Mouse (Mus musculus): ENCODE data around the gene Slc2a12. TPM values are rescaled to one million over a fixed set of nuclear protein-coding genes. Genes with fewer than 3 reads are reported as not detected.
A peak's percentile ranks its signal among the peaks of the same experiment; 100 is the strongest.

The Slc2a12 gene
- polyA plus RNA-seq, 1 experiment from 2014 or later = 2.1 TPM

DNA sequence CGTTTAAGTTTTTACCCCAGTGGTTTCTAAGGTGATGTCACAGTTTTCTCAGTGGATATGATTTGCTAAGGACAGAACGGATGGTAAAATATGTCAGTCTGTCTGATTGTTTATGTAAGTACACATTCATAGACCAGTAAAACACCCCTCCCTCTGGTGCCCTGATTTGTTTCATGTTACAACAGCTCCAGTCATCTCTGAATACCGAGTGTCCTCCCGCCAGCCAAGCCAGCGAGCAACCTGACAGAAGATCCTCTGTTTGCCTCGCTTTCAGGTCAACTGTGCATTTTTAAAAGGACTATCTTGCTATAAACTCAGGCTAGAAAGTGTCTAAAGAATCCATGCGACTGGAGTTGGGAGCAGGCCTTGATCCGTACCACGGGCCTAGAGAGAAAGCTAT is 640 bp upstream of the Slc2a12 start:
- Histone ChIP-seq H3K4me2 (ENCODE audit: low read depth, low read length) (no peak overlapping the region), H3K27ac (replicated peaks; ENCODE audit: low read depth, low read length) (peak overlapping the region; percentile 61; the same call in 1 of the 2 replicates), H3K9ac (replicated peaks; ENCODE audit: low read length) (no peak overlapping the region), H3K4me3 (ENCODE audit: low read depth, low read length) (no peak overlapping the region), H3K36me3 (replicated peaks; ENCODE audit: control insufficient read depth, insufficient read depth, low read depth, low read length) (no peaks in the 10 kb centered on the region), H3K27me3 (ENCODE audit: control insufficient read depth, insufficient read depth, low read length) (no peaks in the 10 kb centered on the region), H3K9me3 (replicated peaks; ENCODE audit: control insufficient read depth, low read length) (no peaks in the 10 kb centered on the region), H3K4me1 (ENCODE audit: control insufficient read depth, insufficient read depth, low read length) (no peaks in the 10 kb centered on the region)
- DNase-seq (ENCODE audit: low spot score) (no peak), ATAC-seq (replicated peaks; ENCODE audit: insufficient number of reproducible peaks, low FRiP score, low TSS enrichment, low read depth) (no peak)
- WGBS = 56% methylated on average over 9 of the region's 9 CpGs

DNA sequence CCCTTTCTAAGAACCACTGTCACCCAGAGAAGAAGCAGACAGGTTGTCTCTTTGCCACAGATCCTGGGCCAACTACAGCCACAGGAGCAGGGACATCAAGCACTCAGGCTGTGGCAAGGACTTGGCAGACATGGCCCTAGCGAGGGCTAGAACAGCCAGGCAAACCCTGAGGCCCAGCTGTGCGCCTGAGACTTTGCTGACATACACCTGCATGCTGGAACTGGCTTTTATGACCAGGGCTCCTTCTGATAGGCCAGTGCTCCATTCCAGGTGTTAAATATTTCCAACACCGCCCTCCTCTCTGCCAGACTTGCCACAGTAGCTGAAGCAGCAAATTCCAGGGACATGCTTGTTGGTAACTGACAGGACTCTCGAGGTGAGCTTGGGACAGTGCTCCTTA is 3.9 kb downstream of the Slc2a12 start:
- Histone ChIP-seq H3K4me2 (ENCODE audit: low read depth, low read length) (no peak overlapping the region), H3K9ac (replicated peaks; ENCODE audit: low read length) (no peak overlapping the region), H3K27me3 (ENCODE audit: control insufficient read depth, insufficient read depth, low read length) (no peaks in the 10 kb centered on the region), H3K4me3 (ENCODE audit: low read depth, low read length) (no peak overlapping the region), H3K9me3 (replicated peaks; ENCODE audit: control insufficient read depth, low read length) (no peaks in the 10 kb centered on the region), H3K27ac (replicated peaks; ENCODE audit: low read depth, low read length) (no peak overlapping the region), H3K36me3 (replicated peaks; ENCODE audit: control insufficient read depth, insufficient read depth, low read depth, low read length) (no peaks in the 10 kb centered on the region), H3K4me1 (ENCODE audit: control insufficient read depth, insufficient read depth, low read length) (no peaks in the 10 kb centered on the region)
- 74% methylated on average over 4 of the region's 4 CpGs for WGBS
- no peak for DNase-seq (ENCODE audit: low spot score)
- no peak for ATAC-seq (replicated peaks; ENCODE audit: insufficient number of reproducible peaks, low FRiP score, low TSS enrichment, low read depth)

DNA sequence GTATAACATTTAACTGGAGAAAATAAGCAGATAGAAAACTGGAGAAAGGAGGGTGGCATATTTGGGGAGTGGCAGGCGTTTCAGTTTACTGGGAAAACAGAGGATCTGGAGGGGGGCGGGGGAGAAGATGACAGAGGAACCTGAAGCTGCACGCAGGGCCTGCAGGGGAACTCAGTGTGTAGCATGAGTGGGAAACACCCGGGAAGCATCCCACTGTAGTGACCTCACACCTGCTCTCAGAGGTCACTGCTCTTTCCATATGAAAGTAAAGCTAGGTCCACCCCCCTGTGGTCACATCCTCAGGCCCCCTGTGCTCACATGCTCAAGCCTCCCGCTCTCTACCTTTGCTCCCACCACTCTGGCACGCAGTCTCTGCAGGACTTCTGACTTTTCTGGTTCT is 9.0 kb downstream of the Slc2a12 start:
- Histone ChIP-seq H3K4me1 (ENCODE audit: control insufficient read depth, insufficient read depth, low read length) (no peaks in the 10 kb centered on the region; the same call in 1 of the 2 replicates), H3K4me3 (ENCODE audit: low read depth, low read length) (no peak overlapping the region), H3K4me2 (ENCODE audit: low read depth, low read length) (no peak overlapping the region), H3K36me3 (replicated peaks; ENCODE audit: control insufficient read depth, insufficient read depth, low read depth, low read length) (no peaks in the 10 kb centered on the region), H3K27ac (replicated peaks; ENCODE audit: low read depth, low read length) (no peak overlapping the region), H3K9me3 (replicated peaks; ENCODE audit: control insufficient read depth, low read length) (no peaks in the 10 kb centered on the region), H3K27me3 (ENCODE audit: control insufficient read depth, insufficient read depth, low read length) (no peaks in the 10 kb centered on the region), H3K9ac (replicated peaks; ENCODE audit: low read length) (no peak overlapping the region)
- ATAC-seq (replicated peaks; ENCODE audit: insufficient number of reproducible peaks, low FRiP score, low TSS enrichment, low read depth) (no peak), DNase-seq (ENCODE audit: low spot score) (no peak)
- WGBS = 30% methylated on average over 6 of the region's 6 CpGs

DNA sequence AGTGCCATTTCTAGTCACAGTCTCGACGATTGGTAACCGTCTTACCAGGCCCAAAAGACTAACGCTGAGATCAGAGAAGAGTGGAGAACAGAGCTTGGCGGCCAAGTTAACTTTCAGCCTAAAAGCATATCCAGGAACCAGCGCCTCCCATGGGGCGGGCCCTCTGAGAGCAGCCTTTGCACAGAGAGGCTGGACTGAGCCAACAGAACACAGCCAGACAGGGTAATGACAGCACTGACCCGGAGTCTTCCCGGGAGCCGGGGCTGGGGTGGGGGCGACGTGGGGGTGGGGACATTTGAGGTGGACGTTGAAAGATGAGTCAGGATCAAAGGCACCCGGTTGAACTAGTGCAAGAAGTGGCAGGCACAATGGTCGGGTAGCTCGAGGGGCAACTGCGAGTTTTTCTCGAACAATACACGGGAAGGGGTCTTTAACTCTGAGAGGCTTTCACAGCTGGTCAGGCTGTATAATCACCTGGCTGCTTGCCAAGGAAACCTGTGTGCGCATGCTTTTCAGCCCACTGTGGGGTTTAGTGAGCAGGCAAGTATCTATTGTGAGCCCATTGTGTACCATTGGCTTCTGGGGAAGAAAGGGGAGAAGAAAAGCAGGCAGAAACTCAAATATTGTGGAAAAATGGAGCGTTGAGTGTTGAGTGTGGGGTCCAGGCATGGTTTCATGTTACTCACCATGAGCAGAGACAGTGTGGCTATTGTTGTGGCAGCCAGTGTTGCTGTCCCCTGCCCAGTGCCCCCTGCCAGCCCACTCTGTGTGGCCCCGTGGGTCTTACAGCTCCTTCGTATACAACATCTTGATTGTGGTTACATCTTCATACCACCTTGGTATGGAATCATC is 13.9 kb downstream of the Slc2a12 start:
- Histone ChIP-seq H3K9ac (replicated peaks; ENCODE audit: low read length) (no peak overlapping the region), H3K4me2 (ENCODE audit: low read depth, low read length) (peak overlapping the region; percentile 23), H3K4me1 (ENCODE audit: control insufficient read depth, insufficient read depth, low read length) (no peaks in the 10 kb centered on the region; the same call in 1 of the 2 replicates), H3K9me3 (replicated peaks; ENCODE audit: control insufficient read depth, low read length) (no peaks in the 10 kb centered on the region), H3K4me3 (ENCODE audit: low read depth, low read length) (no peak overlapping the region), H3K27me3 (ENCODE audit: control insufficient read depth, insufficient read depth, low read length) (no peaks in the 10 kb centered on the region), H3K27ac (replicated peaks; ENCODE audit: low read depth, low read length) (peak overlapping the region; percentile 25; the same call in 1 of the 2 replicates), H3K36me3 (replicated peaks; ENCODE audit: control insufficient read depth, insufficient read depth, low read depth, low read length) (no peaks in the 10 kb centered on the region)
- peak; percentile 85 for DNase-seq (ENCODE audit: low spot score)
- WGBS = 32% methylated on average over 23 of the region's 23 CpGs
- ATAC-seq (replicated peaks; ENCODE audit: insufficient number of reproducible peaks, low FRiP score, low TSS enrichment, low read depth) = peak; percentile 92

DNA sequence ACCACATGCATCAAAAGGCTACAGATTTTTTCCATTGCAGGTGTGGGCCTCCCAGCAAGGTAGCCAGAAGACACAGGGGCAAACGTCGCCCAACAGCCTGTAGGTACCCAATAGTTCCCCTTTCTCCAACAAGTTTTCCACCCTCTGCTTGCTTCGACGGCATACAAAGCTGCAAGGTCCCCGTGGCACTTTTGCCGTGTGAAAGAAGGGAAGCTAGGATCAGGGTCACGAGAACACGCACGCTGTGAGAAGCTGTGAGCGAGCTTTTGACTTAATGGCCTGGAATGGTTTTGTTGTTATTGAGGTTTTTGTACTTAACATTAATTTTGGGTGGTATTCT is 14.5 kb downstream of the Slc2a12 start:
- H3K27ac ChIP-seq (replicated peaks; ENCODE audit: low read depth, low read length) = peak overlapping the region; percentile 25; the same call in 1 of the 2 replicates
- DNase-seq (ENCODE audit: low spot score) (no peak), ATAC-seq (replicated peaks; ENCODE audit: insufficient number of reproducible peaks, low FRiP score, low TSS enrichment, low read depth) (no peak)
- H3K4me1 ChIP-seq (ENCODE audit: control insufficient read depth, insufficient read depth, low read length) = no peaks in the 10 kb centered on the region; the same call in 1 of the 2 replicates
- H3K9me3 ChIP-seq (replicated peaks; ENCODE audit: control insufficient read depth, low read length) = no peaks in the 10 kb centered on the region
- H3K9ac ChIP-seq (replicated peaks; ENCODE audit: low read length) = no peak overlapping the region
- no peak overlapping the region for H3K4me3 ChIP-seq (ENCODE audit: low read depth, low read length)
- H3K4me2 ChIP-seq (ENCODE audit: low read depth, low read length) = no peak overlapping the region
- 82% methylated on average over 10 of the region's 10 CpGs for WGBS
- H3K27me3 ChIP-seq (ENCODE audit: control insufficient read depth, insufficient read depth, low read length) = no peaks in the 10 kb centered on the region
- no peaks in the 10 kb centered on the region for H3K36me3 ChIP-seq (replicated peaks; ENCODE audit: control insufficient read depth, insufficient read depth, low read depth, low read length)

DNA sequence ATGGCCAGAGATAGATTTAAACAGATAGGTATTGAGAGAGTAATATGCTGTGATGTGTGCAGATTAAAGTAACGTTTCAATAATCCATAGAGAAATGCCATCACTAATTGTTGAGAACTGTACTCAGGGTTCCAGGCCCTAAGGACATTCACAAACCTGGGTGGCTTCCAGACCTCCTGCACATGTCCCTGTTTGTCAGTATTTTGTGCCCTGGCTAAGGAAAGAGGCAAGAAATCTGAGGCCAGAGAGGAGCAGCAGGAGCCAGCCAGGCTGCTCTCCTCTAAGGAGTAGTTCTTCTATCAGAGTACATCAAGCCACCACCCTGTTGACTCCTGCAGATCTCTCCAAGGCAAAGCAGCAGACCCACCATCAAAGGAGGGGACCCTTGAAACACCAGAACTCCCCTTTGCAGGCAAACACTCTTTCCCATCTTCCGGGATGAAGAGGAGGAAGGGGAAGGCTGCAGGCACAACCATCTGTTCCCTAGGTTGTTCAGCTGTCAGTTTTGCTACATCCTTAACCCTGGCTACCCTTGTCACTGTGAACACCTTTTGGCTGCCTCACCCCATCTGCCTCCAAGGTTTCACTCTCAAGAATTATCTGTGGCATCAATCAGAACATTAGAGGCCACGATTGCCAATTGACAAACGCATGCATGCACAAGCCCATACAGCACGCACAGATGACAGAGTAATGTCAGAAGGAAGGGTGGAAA is 15.6 kb downstream of the Slc2a12 start:
- H3K4me2 ChIP-seq (ENCODE audit: low read depth, low read length) = no peak overlapping the region
- DNase-seq (ENCODE audit: low spot score) = no peak
- no peak overlapping the region for H3K9ac ChIP-seq (replicated peaks; ENCODE audit: low read length)
- no peak for ATAC-seq (replicated peaks; ENCODE audit: insufficient number of reproducible peaks, low FRiP score, low TSS enrichment, low read depth)
- H3K9me3 ChIP-seq (replicated peaks; ENCODE audit: control insufficient read depth, low read length) = no peaks in the 10 kb centered on the region
- H3K36me3 ChIP-seq (replicated peaks; ENCODE audit: control insufficient read depth, insufficient read depth, low read depth, low read length) = no peaks in the 10 kb centered on the region
- H3K4me1 ChIP-seq (ENCODE audit: control insufficient read depth, insufficient read depth, low read length) = no peaks in the 10 kb centered on the region; the same call in 1 of the 2 replicates
- H3K27me3 ChIP-seq (ENCODE audit: control insufficient read depth, insufficient read depth, low read length) = no peaks in the 10 kb centered on the region
- no peak overlapping the region for H3K4me3 ChIP-seq (ENCODE audit: low read depth, low read length)
- no peak overlapping the region for H3K27ac ChIP-seq (replicated peaks; ENCODE audit: low read depth, low read length)
- 87% methylated on average over 5 of the region's 5 CpGs for WGBS

GRCm38 (mm10) chr10:22668509-22668908 is 23.7 kb downstream of the Slc2a12 start:
- Histone ChIP-seq H3K9me3 (replicated peaks; ENCODE audit: control insufficient read depth, low read length) (no peaks in the 10 kb centered on the region), H3K4me2 (ENCODE audit: low read depth, low read length) (no peak overlapping the region), H3K27ac (replicated peaks; ENCODE audit: low read depth, low read length) (no peak overlapping the region), H3K36me3 (replicated peaks; ENCODE audit: control insufficient read depth, insufficient read depth, low read depth, low read length) (no peaks in the 10 kb centered on the region), H3K27me3 (ENCODE audit: control insufficient read depth, insufficient read depth, low read length) (no peaks in the 10 kb centered on the region), H3K4me1 (ENCODE audit: control insufficient read depth, insufficient read depth, low read length) (no peaks in the 10 kb centered on the region), H3K4me3 (ENCODE audit: low read depth, low read length) (no peak overlapping the region), H3K9ac (replicated peaks; ENCODE audit: low read length) (no peak overlapping the region)
- DNase-seq (ENCODE audit: low spot score) (no peak), ATAC-seq (replicated peaks; ENCODE audit: insufficient number of reproducible peaks, low FRiP score, low TSS enrichment, low read depth) (no peak)
- WGBS = 89% methylated on average over 13 of the region's 13 CpGs

- H3K36me3 ChIP-seq (replicated peaks; ENCODE audit: control insufficient read depth, insufficient read depth, low read depth, low read length) = no peaks in the 10 kb centered on the region
- no peaks in the 10 kb centered on the region for H3K4me1 ChIP-seq (ENCODE audit: control insufficient read depth, insufficient read depth, low read length)
- no peaks in the 10 kb centered on the region for H3K27me3 ChIP-seq (ENCODE audit: control insufficient read depth, insufficient read depth, low read length)
- H3K9ac ChIP-seq (replicated peaks; ENCODE audit: low read length) = no peak overlapping the region
- ATAC-seq (replicated peaks; ENCODE audit: insufficient number of reproducible peaks, low FRiP score, low TSS enrichment, low read depth) (no peak), DNase-seq (ENCODE audit: low spot score) (no peak)
- no peak overlapping the region for H3K4me2 ChIP-seq (ENCODE audit: low read depth, low read length)
- H3K27ac ChIP-seq (replicated peaks; ENCODE audit: low read depth, low read length) = no peak overlapping the region
- WGBS = 90% methylated on average over 8 of the region's 8 CpGs
- H3K9me3 ChIP-seq (replicated peaks; ENCODE audit: control insufficient read depth, low read length) = no peaks in the 10 kb centered on the region
- H3K4me3 ChIP-seq (ENCODE audit: low read depth, low read length) = no peak overlapping the region
Measured at GRCm38 (mm10) chr10:22674176-22674575, 29.4 kb downstream of the Slc2a12 start.

Measured in embryonic facial prominence, embryonic 11.5 days (tissue).